Mouse (Mus musculus) R1 (cell line): Measurements from ENCODE around the gene Tdpoz3.
A peak's percentile ranks its signal among the peaks of the same experiment; 100 is the strongest.
"Not testable (repeated sequence)": the region's sequence is repeated elsewhere in the genome, so short reads cannot be mapped to it uniquely, and the experiment has no call there.

Source experiments
- DNase-seq: peaks from one replicate; pipeline ENCODE4 v3.0.0-alpha.2; 2018; ENCODE audit warnings: low read depth, low spot score

Tdpoz3 gene

DNA sequence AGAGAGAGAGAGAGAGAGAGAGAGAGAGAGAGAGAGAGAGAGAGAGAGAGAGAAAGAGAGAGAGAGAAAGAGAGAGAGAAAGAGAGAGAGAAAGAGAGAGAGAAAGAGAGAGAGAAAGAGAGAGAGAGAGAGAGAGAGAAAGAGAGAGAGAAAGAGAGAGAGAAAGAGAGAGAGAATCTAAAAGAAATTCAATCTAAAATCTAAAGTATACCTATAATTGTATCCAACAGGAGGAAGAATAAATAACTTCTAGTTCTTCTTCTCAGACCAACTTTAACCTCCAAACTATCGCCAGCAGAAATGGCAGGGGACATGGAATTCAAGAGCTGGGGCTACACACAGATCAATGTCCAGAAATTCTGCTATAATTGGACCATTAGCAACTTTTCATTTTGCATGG, at the start of gene Tdpoz3:
Tdpoz3 (plus strand) TSS at position 301 of the 400 bp plus-strand sequence.
- DNase-seq: not testable (repeated sequence)

GRCm38 (mm10) chr3:93796098-93796497, 29.7 kb upstream of the Tdpoz3 start, which contains the start of gene Tdpoz4:
Gene Tdpoz4, plus strand, starts transcription at chr3:93796398.
- DNase-seq: not testable (repeated sequence)

DNA sequence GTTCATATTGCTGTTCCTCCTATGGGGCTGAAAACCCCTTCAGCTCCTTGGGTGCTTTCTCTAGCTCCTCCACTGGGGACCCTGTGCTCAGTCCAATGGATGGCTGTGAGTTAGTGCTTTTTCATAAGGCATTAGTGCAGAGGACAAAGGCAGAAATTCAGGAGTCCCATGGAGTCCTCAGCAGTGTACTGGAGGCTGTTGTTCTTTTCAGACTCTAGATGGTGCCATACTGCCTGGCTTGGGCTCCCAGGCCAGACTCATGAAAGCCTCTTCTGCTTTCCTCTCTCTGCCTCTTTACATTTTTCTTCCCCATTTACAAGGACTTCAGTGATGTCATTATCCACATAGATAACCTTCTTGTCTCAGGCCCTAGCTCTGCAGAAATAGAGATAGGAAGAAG, 12.5 kb upstream of the Tdpoz3 start:
- peak; percentile 71 for DNase-seq

GRCm38 (mm10) chr3:93858957-93859356, 33.1 kb downstream of the Tdpoz3 start:
- DNase-seq: not testable (repeated sequence)

- DNase-seq: not testable (repeated sequence)
Measured at GRCm38 (mm10) chr3:93870635-93871034, 44.8 kb downstream of the Tdpoz3 start.
